Mouse (Mus musculus) spleen, adult 2 months (tissue): ENCODE data around the gene Mdm1.

Source experiments
- CTCF ChIP-seq: fragments of 200-500 bp; IDR thresholded peaks from 2 replicates; pipeline ENCODE4 v1.5.1; 2011; ENCODE audit warnings: mild to moderate bottlenecking, inconsistent platforms; ENCODE audit not compliant: insufficient read depth, insufficient read length, insufficient replicate concordance; ENCODE audit errors: extremely low read depth
- POLR2A ChIP-seq: fragments of 200-500 bp; IDR thresholded peaks from 2 replicates; pipeline ENCODE4 v1.6.1; 2011; ENCODE audit warnings: low read depth, low read length, inconsistent platforms

DNA sequence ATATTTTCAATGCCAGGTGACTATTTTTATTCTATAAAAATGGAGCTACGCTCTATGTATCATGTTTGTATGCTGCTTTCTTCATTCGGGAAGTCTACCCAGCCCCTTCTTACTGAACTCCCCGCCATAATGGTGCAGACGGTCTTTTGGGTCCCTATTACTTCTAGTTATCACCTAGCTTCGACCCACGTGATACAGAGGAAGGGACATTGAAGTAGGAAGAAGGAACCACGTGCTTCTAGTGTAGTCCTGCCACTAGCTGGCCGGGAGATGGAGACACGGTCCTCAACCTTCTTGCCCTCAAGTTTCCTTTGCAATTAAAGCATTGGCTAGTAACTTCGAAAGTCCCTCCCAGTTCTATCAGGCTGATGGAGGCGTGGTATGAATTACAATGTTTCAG, 37.7 kb downstream of the Mdm1 start:
- TF ChIP-seq CTCF (no peak), POLR2A (no peak)
